Mouse (Mus musculus) heart, embryonic 10.5 days (tissue): ENCODE measurements around the gene Olfr910. TPM values are rescaled to one million over a fixed set of nuclear protein-coding genes. Genes with fewer than 3 reads are reported as not detected.

ENCODE experiments used
- DNase-seq: peaks from one replicate; pipeline ENCODE4 v3.0.0-alpha.2; 2017; ENCODE audit warnings: low spot score
- H3K27ac ChIP-seq: fragments of 300-500 bp; sonication (generic); 2 replicates; pipeline ENCODE4 v1.5.1; 2016; ENCODE audit warnings: mild to moderate bottlenecking
- H3K27me3 ChIP-seq: fragments of 300-500 bp; sonication (generic); 2 replicates; pipeline ENCODE4 v1.6.1; 2016; ENCODE audit warnings: mild to moderate bottlenecking; ENCODE audit not compliant: poor library complexity, insufficient read depth, severe bottlenecking
- H3K36me3 ChIP-seq: fragments of 300-500 bp; sonication (generic); 2 replicates; pipeline ENCODE4 v1.6.1; 2016; ENCODE audit warnings: mild to moderate bottlenecking, moderate library complexity
- H3K4me1 ChIP-seq: fragments of 300-500 bp; sonication (generic); 2 replicates; pipeline ENCODE4 v1.6.1; 2016; ENCODE audit warnings: mild to moderate bottlenecking
- H3K4me3 ChIP-seq: fragments of 300-500 bp; sonication (generic); 2 replicates; pipeline ENCODE4 v1.5.1; 2016; ENCODE audit warnings: mild to moderate bottlenecking, moderate library complexity
- H3K9me3 ChIP-seq: fragments of 300-500 bp; sonication (generic); 2 replicates; pipeline ENCODE4 v1.6.1; 2016; ENCODE audit warnings: mild to moderate bottlenecking, moderate library complexity
- WGBS: fragments of 180-500 bp; shearing (Covaris S2); methylation state at CpG from one replicate; pipeline ENCODE4 v1.1.7; 2016; 5-methylcytosine and 5-hydroxymethylcytosine counted together
- polyA plus RNA-seq: library from polyadenylated mRNA; unstranded; fragments of >200 nt; fragmentation: Nextera tagmentation; extraction: Ambion mirVana; gene quantifications from 2 replicates; pipeline ENCODE4 v1.2.1, GENCODE M21; 2016

The Olfr910 gene
- polyA plus RNA-seq: not detected in 2 replicates

GRCm38 (mm10) chr9:38537549-38537948 lies at the start of gene Olfr910:
Olfr910 (plus strand) TSS chr9:38537849.
- Histone ChIP-seq H3K4me1 (no peaks in the 10 kb centered on the region), H3K4me3 (no peak within 1 kb of the TSS), H3K36me3 (no peaks in the 10 kb centered on the region), H3K27ac (no peak within 1 kb of the TSS), H3K9me3 (no peaks in the 10 kb centered on the region), H3K27me3 (no peaks in the 10 kb centered on the region)
- 88% methylated on average over 2 of the region's 2 CpGs for WGBS
- DNase-seq: no peak

DNA sequence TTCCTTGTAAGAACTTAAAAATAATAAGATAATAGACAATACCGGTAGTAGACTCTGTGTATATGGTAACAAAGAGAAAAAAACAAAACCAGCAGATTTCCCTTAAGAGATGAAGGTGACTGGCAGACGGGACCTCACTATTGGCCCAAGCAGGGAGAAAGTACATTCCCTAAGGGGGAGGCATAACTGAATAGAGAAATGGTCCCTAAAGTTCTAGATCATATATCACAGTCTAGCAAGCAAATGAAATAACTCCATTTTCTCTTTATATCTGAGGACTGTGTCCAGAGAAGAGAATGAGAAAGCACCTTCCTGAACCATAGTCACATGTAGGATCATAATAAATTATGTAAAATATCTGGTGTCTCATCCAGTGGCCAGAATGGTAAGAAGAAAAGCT lies 42.1 kb upstream of the Olfr910 start, which contains the start of gene Olfr907:
Gene Olfr907 (plus strand): TSS at position 301 of the 400 bp plus-strand sequence.
- Histone ChIP-seq H3K27ac (no peak within 1 kb of the TSS), H3K27me3 (no peaks in the 10 kb centered on the region), H3K36me3 (no peaks in the 10 kb centered on the region), H3K4me3 (no peak within 1 kb of the TSS), H3K9me3 (no peaks in the 10 kb centered on the region), H3K4me1 (no peaks in the 10 kb centered on the region)
- WGBS: 73% methylated on average over 2 of the region's 2 CpGs
- no peak for DNase-seq

GRCm38 (mm10) chr9:38512353-38512752 lies 25.3 kb upstream of the Olfr910 start:
- H3K27me3 ChIP-seq: no peaks in the 10 kb centered on the region
- H3K36me3 ChIP-seq: no peaks in the 10 kb centered on the region
- WGBS: 58% methylated on average over 2 of the region's 2 CpGs
- no peaks in the 10 kb centered on the region for H3K9me3 ChIP-seq
- H3K4me3 ChIP-seq: no peak overlapping the region
- no peak overlapping the region for H3K27ac ChIP-seq
- H3K4me1 ChIP-seq: no peaks in the 10 kb centered on the region
- DNase-seq: no peak

- 67% methylated on average over 1 of the region's 1 CpGs for WGBS
- Histone ChIP-seq H3K4me3 (no peak within 1 kb of the TSS), H3K36me3 (no peaks in the 10 kb centered on the region), H3K27ac (no peak within 1 kb of the TSS), H3K9me3 (no peaks in the 10 kb centered on the region), H3K27me3 (no peaks in the 10 kb centered on the region), H3K4me1 (no peaks in the 10 kb centered on the region)
- DNase-seq: no peak
These were observed 16.4 kb upstream of the Olfr910 start, which contains the start of gene Olfr911-ps1 for GRCm38 (mm10) chr9:38521280-38521679. Olfr911-ps1 (plus strand) TSS chr9:38521580.

DNA sequence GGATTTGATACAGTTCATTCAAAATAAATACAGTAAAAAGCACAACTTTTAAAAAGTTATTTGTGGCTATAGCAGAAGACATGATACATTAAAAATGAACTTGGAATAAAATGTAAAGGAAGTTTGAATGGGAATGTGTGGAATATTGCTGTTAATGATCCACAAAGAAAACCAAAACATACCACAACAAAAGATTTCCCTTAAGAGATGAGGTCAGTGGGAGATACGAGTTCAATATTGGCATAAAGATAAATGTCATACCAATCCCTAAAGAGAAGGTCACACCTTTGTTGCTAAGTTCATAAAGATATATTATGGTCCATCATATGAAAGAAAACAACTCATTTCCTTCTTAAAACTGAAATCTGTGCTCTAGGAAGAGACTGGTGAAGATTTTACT lies 42.2 kb downstream of the Olfr910 start, which contains the start of gene Olfr912:
Gene Olfr912 (plus strand): TSS at position 301 of the 400 bp plus-strand sequence.
- Histone ChIP-seq H3K27me3 (no peaks in the 10 kb centered on the region), H3K4me3 (no peak within 1 kb of the TSS), H3K9me3 (no peaks in the 10 kb centered on the region), H3K4me1 (no peaks in the 10 kb centered on the region), H3K27ac (no peak within 1 kb of the TSS), H3K36me3 (no peaks in the 10 kb centered on the region)
- no peak for DNase-seq
- 65% methylated on average over 1 of the region's 1 CpGs for WGBS

Other genes starting within 250 kb of the Olfr910 start
- not detected in 2 replicates for gene Olfr896-ps1, start 246.7 kb upstream of the Olfr910 start, polyA plus RNA-seq
- not detected in 2 replicates for gene Olfr25, start 208.8 kb upstream of the Olfr910 start, polyA plus RNA-seq
- not detected in 2 replicates for gene Olfr898, start 189.4 kb upstream of the Olfr910 start, polyA plus RNA-seq
- gene Olfr250, start 171.0 kb upstream of the Olfr910 start, polyA plus RNA-seq: not detected in 2 replicates
- not detected in 2 replicates for gene Olfr251, start 160.8 kb upstream of the Olfr910 start, polyA plus RNA-seq
- gene Olfr147, start 136.2 kb upstream of the Olfr910 start, polyA plus RNA-seq: not detected in 2 replicates
- not detected in 2 replicates for gene Olfr901, start 108.4 kb upstream of the Olfr910 start, polyA plus RNA-seq
- not detected in 2 replicates for gene Olfr902, start 90.2 kb upstream of the Olfr910 start, polyA plus RNA-seq
- not detected in 2 replicates for gene Olfr904, start 74.7 kb upstream of the Olfr910 start, polyA plus RNA-seq
- not detected in 2 replicates for gene Olfr905, start 66.7 kb upstream of the Olfr910 start, polyA plus RNA-seq
- not detected in 2 replicates for gene Olfr906, start 50.8 kb upstream of the Olfr910 start, polyA plus RNA-seq
- not detected in 2 replicates for gene Olfr907, start 42.0 kb upstream of the Olfr910 start, polyA plus RNA-seq
- not detected in 2 replicates for gene Olfr911-ps1, start 16.3 kb upstream of the Olfr910 start, polyA plus RNA-seq
- not detected in 2 replicates for gene Olfr912, start 42.3 kb downstream of the Olfr910 start, polyA plus RNA-seq
- not detected in 2 replicates for gene Olfr913, start 54.9 kb downstream of the Olfr910 start, polyA plus RNA-seq
- not detected in 2 replicates for gene Olfr914, start 67.3 kb downstream of the Olfr910 start, polyA plus RNA-seq
- not detected in 2 replicates for gene Olfr916, start 122.0 kb downstream of the Olfr910 start, polyA plus RNA-seq
- gene Olfr917, start 128.0 kb downstream of the Olfr910 start, polyA plus RNA-seq: not detected in 2 replicates
- not detected in 2 replicates for gene Olfr918, start 136.8 kb downstream of the Olfr910 start, polyA plus RNA-seq
- not detected in 2 replicates for gene Olfr919, start 165.8 kb downstream of the Olfr910 start, polyA plus RNA-seq
- 10.2 and 16.5 TPM in 2 replicates for gene Vwa5a, start 180.4 kb downstream of the Olfr910 start, polyA plus RNA-seq
- 0.03 TPM in 1 of 2 replicates, not detected in the other for gene Olfr920, start 214.4 kb downstream of the Olfr910 start, polyA plus RNA-seq
- not detected in 2 replicates for gene Olfr921, start 235.2 kb downstream of the Olfr910 start, polyA plus RNA-seq